Mouse (Mus musculus) E14TG2a.4 (cell line): ENCODE results near the gene Inpp5d.
A peak's percentile ranks its signal among the peaks of the same experiment; 100 is the strongest.

Experiments
- H3K27me3 ChIP-seq: 2 replicates; pipeline ENCODE4 v1.6.1; 2014; ENCODE audit warnings: low read length, control low read depth; ENCODE audit not compliant: insufficient read depth
- H3K36me3 ChIP-seq: 2 replicates; pipeline ENCODE4 v1.6.1; 2014; ENCODE audit warnings: low read length, control low read depth; ENCODE audit not compliant: insufficient read depth
- H3K4me1 ChIP-seq: replicated peaks from 2 replicates; pipeline ENCODE4 v1.6.1; 2014; ENCODE audit warnings: low read depth, low read length, control low read depth
- H3K4me3 ChIP-seq: replicated peaks from 2 replicates; pipeline ENCODE4 v1.5.1; 2014; ENCODE audit warnings: mild to moderate bottlenecking, low read length
- H3K9me3 ChIP-seq: 2 replicates; pipeline ENCODE4 v1.6.1; 2014; ENCODE audit warnings: low read length, control low read depth
- CTCF ChIP-seq: conservative IDR thresholded peaks from 2 replicates; pipeline ENCODE4 v1.5.1; 2014; ENCODE audit warnings: low read length
- NANOG ChIP-seq: IDR thresholded peaks from 2 replicates; pipeline ENCODE4 v1.6.1; 2014; ENCODE audit warnings: borderline replicate concordance, low read length, mixed read lengths
- POU5F1 ChIP-seq: IDR thresholded peaks from 2 replicates; pipeline ENCODE4 v1.6.1; 2014; ENCODE audit warnings: low read length, borderline replicate concordance

The Inpp5d gene

GRCm38 (mm10) chr1:87655101-87655500 lies 35.0 kb downstream of the Inpp5d start:
- Histone ChIP-seq H3K4me1 (peaks cover 41% of the 10 kb centered on the region), H3K27me3 (no peaks in the 10 kb centered on the region), H3K36me3 (no peaks in the 10 kb centered on the region), H3K9me3 (no peaks in the 10 kb centered on the region), H3K4me3 (no peak overlapping the region)
- no peak for TF ChIP-seq NANOG
- no peak for TF ChIP-seq CTCF
- no peak for TF ChIP-seq POU5F1

- H3K4me3 ChIP-seq = no peak overlapping the region
- H3K36me3 ChIP-seq = no peaks in the 10 kb centered on the region
- H3K4me1 ChIP-seq = peaks cover 60% of the 10 kb centered on the region
- TF ChIP-seq CTCF (no peak), NANOG (no peak), POU5F1 (no peak)
- H3K27me3 ChIP-seq = no peaks in the 10 kb centered on the region
- H3K9me3 ChIP-seq = no peaks in the 10 kb centered on the region
Measured at GRCm38 (mm10) chr1:87658063-87658462, 38.0 kb downstream of the Inpp5d start.

GRCm38 (mm10) chr1:87658485-87658884 lies 38.4 kb downstream of the Inpp5d start:
- Histone ChIP-seq H3K9me3 (peaks cover under 1% of the 10 kb centered on the region; the same call in 1 of the 2 replicates), H3K4me3 (no peak overlapping the region), H3K4me1 (peaks cover 60% of the 10 kb centered on the region), H3K27me3 (no peaks in the 10 kb centered on the region), H3K36me3 (no peaks in the 10 kb centered on the region)
- TF ChIP-seq NANOG = no peak
- TF ChIP-seq POU5F1 = no peak
- TF ChIP-seq CTCF = no peak

- H3K4me3 ChIP-seq = no peak overlapping the region
- peaks cover 60% of the 10 kb centered on the region for H3K4me1 ChIP-seq
- H3K27me3 ChIP-seq = no peaks in the 10 kb centered on the region
- peaks cover 5% of the 10 kb centered on the region for H3K9me3 ChIP-seq
- no peak for TF ChIP-seq NANOG
- no peak for TF ChIP-seq POU5F1
- H3K36me3 ChIP-seq = no peaks in the 10 kb centered on the region
Measured at GRCm38 (mm10) chr1:87658937-87659617, 39.0 kb downstream of the Inpp5d start.

GRCm38 (mm10) chr1:87659618-87659960 lies 39.5 kb downstream of the Inpp5d start:
- H3K4me1 ChIP-seq = peaks cover 60% of the 10 kb centered on the region
- no peaks in the 10 kb centered on the region for H3K27me3 ChIP-seq
- TF ChIP-seq NANOG = no peak
- no peak for TF ChIP-seq POU5F1
- TF ChIP-seq CTCF = no peak
- H3K36me3 ChIP-seq = no peaks in the 10 kb centered on the region
- H3K9me3 ChIP-seq = peaks cover 5% of the 10 kb centered on the region
- no peak overlapping the region for H3K4me3 ChIP-seq

- Histone ChIP-seq H3K4me3 (no peak overlapping the region), H3K9me3 (peaks cover 5% of the 10 kb centered on the region), H3K36me3 (no peaks in the 10 kb centered on the region), H3K4me1 (peaks cover 60% of the 10 kb centered on the region), H3K27me3 (no peaks in the 10 kb centered on the region)
- TF ChIP-seq CTCF (no peak), NANOG (no peak), POU5F1 (no peak)
Measured at GRCm38 (mm10) chr1:87660740-87661139, 40.6 kb downstream of the Inpp5d start.

- H3K4me3 ChIP-seq = no peak overlapping the region
- H3K27me3 ChIP-seq = no peaks in the 10 kb centered on the region
- peaks cover 5% of the 10 kb centered on the region for H3K9me3 ChIP-seq
- H3K36me3 ChIP-seq = no peaks in the 10 kb centered on the region
- TF ChIP-seq CTCF = peak; percentile 78
- TF ChIP-seq NANOG = no peak
- peaks cover 44% of the 10 kb centered on the region for H3K4me1 ChIP-seq
Measured at GRCm38 (mm10) chr1:87663992-87664391, 43.9 kb downstream of the Inpp5d start.

GRCm38 (mm10) chr1:87667006-87667405 lies 46.9 kb downstream of the Inpp5d start:
- Histone ChIP-seq H3K9me3 (peaks cover 5% of the 10 kb centered on the region), H3K4me1 (peaks cover 26% of the 10 kb centered on the region), H3K36me3 (0 out of 2 replicates have a peak, but pooled peaks cover 3% of the 10 kb centered on the region), H3K4me3 (no peak overlapping the region), H3K27me3 (no peaks in the 10 kb centered on the region)
- TF ChIP-seq CTCF (no peak), NANOG (no peak), POU5F1 (no peak)

- H3K36me3 ChIP-seq = 0 out of 2 replicates have a peak, but pooled peaks cover 3% of the 10 kb centered on the region
- no peak overlapping the region for H3K4me3 ChIP-seq
- TF ChIP-seq CTCF = no peak
- no peak for TF ChIP-seq NANOG
- no peak for TF ChIP-seq POU5F1
- H3K9me3 ChIP-seq = peaks cover 5% of the 10 kb centered on the region
- H3K27me3 ChIP-seq = no peaks in the 10 kb centered on the region
- H3K4me1 ChIP-seq = peaks cover 34% of the 10 kb centered on the region
Measured at GRCm38 (mm10) chr1:87668300-87668699, 48.2 kb downstream of the Inpp5d start.

- Histone ChIP-seq H3K27me3 (no peaks in the 10 kb centered on the region), H3K4me3 (no peak overlapping the region), H3K4me1 (peaks cover 57% of the 10 kb centered on the region), H3K9me3 (no peaks in the 10 kb centered on the region), H3K36me3 (0 out of 2 replicates have a peak, but pooled peaks cover 3% of the 10 kb centered on the region)
- no peak for TF ChIP-seq POU5F1
- TF ChIP-seq NANOG = no peak
- no peak for TF ChIP-seq CTCF
Measured at GRCm38 (mm10) chr1:87671483-87671882, 51.4 kb downstream of the Inpp5d start.
